Mouse (Mus musculus): ENCODE data around the gene Ptrh1. TPM values are rescaled to one million over a fixed set of nuclear protein-coding genes. Genes with fewer than 3 reads are reported as not detected.

The Ptrh1 gene
- polyA plus RNA-seq, 1 experiment from 2014 or later, result 5.6 TPM

GRCm38 (mm10) chr2:32788581-32788980 is 13.0 kb downstream of the Ptrh1 start:
- Histone ChIP-seq H3K9ac (replicated peaks; ENCODE audit: low read depth, low read length) (no peak overlapping the region), H3K4me1 (ENCODE audit: control insufficient read depth, insufficient read depth, low read length) (no peaks in the 10 kb centered on the region), H3K4me3 (ENCODE audit: low read depth, low read length) (no peak overlapping the region), H3K27me3 (ENCODE audit: control insufficient read depth, insufficient read depth, low read length) (no peaks in the 10 kb centered on the region), H3K36me3 (ENCODE audit: control insufficient read depth, insufficient read depth, low read length) (no peaks in the 10 kb centered on the region; the same call in none of the 2 replicates), H3K4me2 (replicated peaks; ENCODE audit: low read depth, low read length) (no peak overlapping the region), H3K27ac (ENCODE audit: low read length) (no peak overlapping the region), H3K9me3 (ENCODE audit: control insufficient read depth, low read depth, low read length) (no peaks in the 10 kb centered on the region)
- 33% methylated on average over 2 of the region's 2 CpGs for WGBS
- no peak for ATAC-seq (ENCODE audit: insufficient number of reproducible peaks, insufficient read depth, low FRiP score, low read depth)

DNA sequence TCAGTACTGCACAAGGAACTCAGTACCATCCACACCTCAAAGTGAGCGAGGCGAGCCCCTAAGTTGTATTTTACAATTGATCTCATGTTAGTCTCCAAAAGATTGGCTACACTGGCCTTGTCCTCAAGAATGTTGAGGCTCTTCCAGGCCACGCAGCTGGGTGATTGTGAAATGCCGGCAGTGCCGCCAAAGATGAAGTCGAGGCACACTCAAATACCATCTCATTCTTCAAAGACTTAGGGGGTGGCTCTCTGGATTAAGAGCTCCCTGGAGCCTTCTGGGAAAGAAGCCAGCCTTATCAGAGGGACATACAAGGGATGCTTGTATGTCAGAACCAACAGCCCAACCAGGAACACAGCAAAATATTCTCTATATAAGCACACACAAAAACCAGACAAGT is 15.7 kb downstream of the Ptrh1 start:
- Histone ChIP-seq H3K9me3 (ENCODE audit: control insufficient read depth, low read depth, low read length) (no peaks in the 10 kb centered on the region), H3K36me3 (ENCODE audit: control insufficient read depth, insufficient read depth, low read length) (no peaks in the 10 kb centered on the region; the same call in none of the 2 replicates), H3K4me2 (replicated peaks; ENCODE audit: low read depth, low read length) (no peak overlapping the region), H3K4me3 (ENCODE audit: low read depth, low read length) (no peak overlapping the region), H3K4me1 (ENCODE audit: control insufficient read depth, insufficient read depth, low read length) (no peaks in the 10 kb centered on the region), H3K27ac (ENCODE audit: low read length) (no peak overlapping the region), H3K9ac (replicated peaks; ENCODE audit: low read depth, low read length) (no peak overlapping the region), H3K27me3 (ENCODE audit: control insufficient read depth, insufficient read depth, low read length) (no peaks in the 10 kb centered on the region)
- WGBS, result 85% methylated on average over 6 of the region's 6 CpGs
- no peak for ATAC-seq (ENCODE audit: insufficient number of reproducible peaks, insufficient read depth, low FRiP score, low read depth)

DNA sequence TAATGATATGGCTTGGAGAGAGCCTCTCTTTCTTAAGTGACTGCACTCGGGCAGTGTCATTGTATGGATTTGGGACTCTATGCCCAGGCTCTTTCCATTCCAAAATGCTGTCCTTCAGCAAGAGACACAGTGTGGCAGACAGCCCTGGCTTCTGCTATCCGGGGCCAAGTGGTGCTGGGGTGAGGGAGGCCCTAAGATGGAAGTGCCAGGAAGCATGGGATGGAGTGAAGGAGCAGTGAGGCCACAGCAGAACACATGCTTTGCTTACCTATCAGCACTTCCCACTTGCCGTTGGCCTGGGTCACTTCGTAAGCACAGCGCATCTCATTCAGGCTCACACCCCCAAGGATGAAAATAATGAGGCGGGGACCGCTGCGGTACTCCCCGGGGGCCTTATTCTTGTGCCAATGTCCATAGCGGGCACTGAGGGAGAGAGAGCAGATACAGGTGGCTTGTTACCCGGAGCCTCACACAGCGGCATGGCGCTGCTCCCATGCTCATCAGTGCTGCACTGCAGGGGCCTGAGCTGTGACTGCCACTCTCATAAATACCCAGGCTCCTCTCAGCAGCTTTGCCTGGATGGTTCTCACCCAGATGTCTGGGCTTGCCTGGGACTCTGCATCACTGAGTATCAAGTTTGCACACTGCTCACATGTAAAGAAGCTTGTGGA is 20.3 kb downstream of the Ptrh1 start:
- Histone ChIP-seq H3K27ac (ENCODE audit: low read length) (no peak overlapping the region), H3K4me2 (replicated peaks; ENCODE audit: low read depth, low read length) (no peak overlapping the region), H3K4me1 (ENCODE audit: control insufficient read depth, insufficient read depth, low read length) (no peaks in the 10 kb centered on the region), H3K27me3 (ENCODE audit: control insufficient read depth, insufficient read depth, low read length) (no peaks in the 10 kb centered on the region), H3K4me3 (ENCODE audit: low read depth, low read length) (no peak overlapping the region), H3K9ac (replicated peaks; ENCODE audit: low read depth, low read length) (no peak overlapping the region), H3K36me3 (ENCODE audit: control insufficient read depth, insufficient read depth, low read length) (peaks cover 13% of the 10 kb centered on the region), H3K9me3 (ENCODE audit: control insufficient read depth, low read depth, low read length) (no peaks in the 10 kb centered on the region)
- 88% methylated on average over 13 of the region's 13 CpGs for WGBS
- no peak for ATAC-seq (ENCODE audit: insufficient number of reproducible peaks, insufficient read depth, low FRiP score, low read depth)

DNA sequence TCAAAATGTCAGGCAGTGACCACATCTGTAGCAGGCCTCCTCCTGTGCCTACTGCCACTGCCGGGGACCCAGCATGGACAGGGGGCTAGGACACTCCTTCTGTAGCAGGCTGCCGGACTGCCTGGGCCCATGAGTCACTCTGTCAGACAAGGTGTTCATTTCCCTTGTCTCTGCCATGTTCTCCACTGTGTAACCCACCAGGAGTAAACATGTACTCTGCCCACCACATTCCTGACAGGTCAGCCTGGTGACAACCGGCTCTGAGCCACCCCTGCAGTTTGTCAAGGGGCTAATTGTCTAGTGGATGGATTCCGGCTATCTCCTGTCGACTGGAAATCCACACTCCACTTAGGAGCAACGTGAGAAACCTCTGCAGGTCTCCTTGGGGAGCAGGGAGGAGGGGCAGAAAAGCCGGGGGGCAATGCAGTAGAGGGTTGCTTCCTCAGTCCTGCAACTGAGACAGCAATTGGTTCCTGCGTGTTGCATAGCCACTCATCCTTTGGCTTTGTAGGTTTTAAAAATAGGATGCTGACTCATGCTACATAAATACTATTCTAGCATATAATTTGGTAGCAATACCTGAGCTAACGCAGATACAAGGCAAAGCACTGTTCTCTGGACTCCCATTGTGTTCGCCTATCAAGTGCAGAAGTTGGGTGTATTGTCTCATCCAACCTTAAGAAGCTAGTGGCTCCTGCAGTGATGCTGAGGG is 22.8 kb downstream of the Ptrh1 start:
- no peak overlapping the region for H3K27ac ChIP-seq (ENCODE audit: low read length)
- H3K27me3 ChIP-seq (ENCODE audit: control insufficient read depth, insufficient read depth, low read length), result no peaks in the 10 kb centered on the region
- no peaks in the 10 kb centered on the region for H3K9me3 ChIP-seq (ENCODE audit: control insufficient read depth, low read depth, low read length)
- no peak overlapping the region for H3K9ac ChIP-seq (replicated peaks; ENCODE audit: low read depth, low read length)
- no peak overlapping the region for H3K4me3 ChIP-seq (ENCODE audit: low read depth, low read length)
- H3K4me2 ChIP-seq (replicated peaks; ENCODE audit: low read depth, low read length), result no peak overlapping the region
- peaks cover 13% of the 10 kb centered on the region for H3K36me3 ChIP-seq (ENCODE audit: control insufficient read depth, insufficient read depth, low read length)
- no peaks in the 10 kb centered on the region for H3K4me1 ChIP-seq (ENCODE audit: control insufficient read depth, insufficient read depth, low read length)
- 52% methylated on average over 10 of the region's 10 CpGs for WGBS
- ATAC-seq (ENCODE audit: insufficient number of reproducible peaks, insufficient read depth, low FRiP score, low read depth), result no peak

- H3K4me2 ChIP-seq (replicated peaks; ENCODE audit: low read depth, low read length), result no peak overlapping the region
- H3K27me3 ChIP-seq (ENCODE audit: control insufficient read depth, insufficient read depth, low read length), result no peaks in the 10 kb centered on the region
- no peaks in the 10 kb centered on the region for H3K9me3 ChIP-seq (ENCODE audit: control insufficient read depth, low read depth, low read length)
- no peaks in the 10 kb centered on the region for H3K4me1 ChIP-seq (ENCODE audit: control insufficient read depth, insufficient read depth, low read length)
- H3K9ac ChIP-seq (replicated peaks; ENCODE audit: low read depth, low read length), result no peak overlapping the region
- no peak for ATAC-seq (ENCODE audit: insufficient number of reproducible peaks, insufficient read depth, low FRiP score, low read depth)
- no peak overlapping the region for H3K4me3 ChIP-seq (ENCODE audit: low read depth, low read length)
- H3K27ac ChIP-seq (ENCODE audit: low read length), result no peak overlapping the region
- peaks cover 21% of the 10 kb centered on the region for H3K36me3 ChIP-seq (ENCODE audit: control insufficient read depth, insufficient read depth, low read length)
- 87% methylated on average over 14 of the region's 14 CpGs for WGBS
Measured at GRCm38 (mm10) chr2:32808816-32809566, 33.4 kb downstream of the Ptrh1 start.

DNA sequence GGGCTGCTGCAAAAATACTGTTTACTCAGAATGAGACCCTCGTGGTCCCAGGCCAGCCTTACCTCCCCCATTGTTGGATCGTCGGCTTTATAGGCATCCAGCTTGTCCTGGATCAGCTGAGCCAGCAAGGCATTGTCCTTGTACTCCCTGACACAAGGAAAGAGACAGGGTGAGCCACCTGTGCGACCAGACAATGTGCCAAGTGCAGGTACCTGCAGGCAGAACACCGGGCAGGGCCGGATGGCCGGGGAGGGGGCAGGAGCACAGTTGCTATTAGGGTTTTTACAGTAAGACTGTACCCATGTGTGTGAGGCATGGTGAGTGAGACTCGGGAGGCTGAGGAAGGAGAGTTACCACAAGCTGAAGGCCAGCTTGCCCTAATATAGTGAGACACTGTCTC is 36.4 kb downstream of the Ptrh1 start:
- Histone ChIP-seq H3K9me3 (ENCODE audit: control insufficient read depth, low read depth, low read length) (no peaks in the 10 kb centered on the region), H3K27me3 (ENCODE audit: control insufficient read depth, insufficient read depth, low read length) (no peaks in the 10 kb centered on the region), H3K4me3 (ENCODE audit: low read depth, low read length) (no peak overlapping the region), H3K27ac (ENCODE audit: low read length) (no peak overlapping the region), H3K4me2 (replicated peaks; ENCODE audit: low read depth, low read length) (no peak overlapping the region), H3K4me1 (ENCODE audit: control insufficient read depth, insufficient read depth, low read length) (peaks cover 1% of the 10 kb centered on the region; the same call in 1 of the 2 replicates), H3K36me3 (ENCODE audit: control insufficient read depth, insufficient read depth, low read length) (peaks cover 13% of the 10 kb centered on the region), H3K9ac (replicated peaks; ENCODE audit: low read depth, low read length) (no peak overlapping the region)
- 72% methylated on average over 8 of the region's 8 CpGs for WGBS
- ATAC-seq (ENCODE audit: insufficient number of reproducible peaks, insufficient read depth, low FRiP score, low read depth), result no peak

- Histone ChIP-seq H3K4me2 (replicated peaks; ENCODE audit: low read depth, low read length) (no peak overlapping the region), H3K4me3 (ENCODE audit: low read depth, low read length) (no peak overlapping the region), H3K4me1 (ENCODE audit: control insufficient read depth, insufficient read depth, low read length) (peaks cover 4% of the 10 kb centered on the region; the same call in 1 of the 2 replicates), H3K9me3 (ENCODE audit: control insufficient read depth, low read depth, low read length) (no peaks in the 10 kb centered on the region), H3K27ac (ENCODE audit: low read length) (no peak overlapping the region), H3K27me3 (ENCODE audit: control insufficient read depth, insufficient read depth, low read length) (no peaks in the 10 kb centered on the region), H3K9ac (replicated peaks; ENCODE audit: low read depth, low read length) (no peak overlapping the region), H3K36me3 (ENCODE audit: control insufficient read depth, insufficient read depth, low read length) (peaks cover 4% of the 10 kb centered on the region; the same call in 1 of the 2 replicates)
- WGBS, result 93% methylated on average over 2 of the region's 2 CpGs
- ATAC-seq (ENCODE audit: insufficient number of reproducible peaks, insufficient read depth, low FRiP score, low read depth), result no peak
Measured at GRCm38 (mm10) chr2:32816497-32816896, 40.9 kb downstream of the Ptrh1 start.

DNA sequence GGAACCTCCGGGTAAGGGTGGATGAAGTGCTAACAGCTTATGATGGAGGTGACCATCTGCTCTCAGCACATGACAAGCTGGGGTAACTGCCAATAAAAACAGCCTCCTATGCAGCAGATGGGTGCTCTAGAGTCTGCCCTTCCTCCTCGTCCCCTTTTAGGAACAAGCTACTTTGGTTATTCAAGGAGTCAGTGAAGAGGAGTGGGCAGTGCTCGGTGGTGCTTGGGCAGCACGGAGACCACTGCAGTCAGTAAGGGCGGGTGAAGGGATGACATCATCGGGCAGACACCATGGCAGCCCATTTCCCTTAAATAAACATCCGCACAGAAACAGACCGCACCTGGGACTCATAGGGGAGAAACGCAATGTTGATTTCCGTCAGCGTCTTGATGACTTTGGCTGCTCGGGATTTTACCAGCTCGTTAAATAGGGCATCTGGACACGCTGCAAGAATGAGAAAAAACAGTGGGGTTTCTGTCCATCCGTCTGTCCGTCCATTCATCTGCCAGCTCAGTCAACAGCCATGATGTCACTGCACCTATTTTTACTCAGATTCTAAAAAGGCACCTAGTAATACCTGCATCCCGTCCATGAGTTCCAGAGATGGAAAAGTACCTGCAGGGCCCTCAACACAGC is 41.5 kb downstream of the Ptrh1 start:
- Histone ChIP-seq H3K9me3 (ENCODE audit: control insufficient read depth, low read depth, low read length) (no peaks in the 10 kb centered on the region), H3K36me3 (ENCODE audit: control insufficient read depth, insufficient read depth, low read length) (no peaks in the 10 kb centered on the region), H3K4me3 (ENCODE audit: low read depth, low read length) (no peak overlapping the region), H3K4me2 (replicated peaks; ENCODE audit: low read depth, low read length) (no peak overlapping the region), H3K4me1 (ENCODE audit: control insufficient read depth, insufficient read depth, low read length) (peaks cover 4% of the 10 kb centered on the region; the same call in 1 of the 2 replicates), H3K27me3 (ENCODE audit: control insufficient read depth, insufficient read depth, low read length) (no peaks in the 10 kb centered on the region), H3K27ac (ENCODE audit: low read length) (no peak overlapping the region; the same call in 1 of the 2 replicates), H3K9ac (replicated peaks; ENCODE audit: low read depth, low read length) (no peak overlapping the region)
- 32% methylated on average over 17 of the region's 17 CpGs for WGBS
- no peak for ATAC-seq (ENCODE audit: insufficient number of reproducible peaks, insufficient read depth, low FRiP score, low read depth)
